Comparison of ENCODE assay signal across 14 mouse cellular contexts in genomic region chr9:69457143-69457542, GRCm38 (mm10). TPM values are rescaled to one million over a fixed set of nuclear protein-coding genes. Genes with fewer than 3 reads are reported as not detected.
DNase-seq lines count a peak whose midpoint lies in the region; ATAC-seq and TF ChIP-seq lines count a peak whose summit lies in the region.
"Had no signal": no experiment of that assay in that cellular context is flagged by ENCODE, and none has a peak within 500 bp of the region (broad histone marks: within the 10 kb centered on the region; RNA-seq: fewer than 3 reads in every experiment).

No protein-coding gene starts in this region.

- TF ChIP-seq CTCF in gastrocnemius, adult 2 months (IDR thresholded peaks at IDR 0.05) = no peak

- peak overlapping the region; percentile 94 for H3K27ac ChIP-seq in gastrocnemius, adult 2 months
- peak overlapping the region; percentile 87 for H3K27ac ChIP-seq in kidney, embryonic 16.5 days (ENCODE audit: low read length)
- peak overlapping the region; percentile 61 for H3K27ac ChIP-seq in embryonic facial prominence, embryonic 11.5 days (replicated peaks; ENCODE audit: low read depth, low read length)
- peak overlapping the region; percentile 91 for H3K27ac ChIP-seq in limb, embryonic 13.5 days
- H3K27ac ChIP-seq: forebrain, embryonic 15.5 days; midbrain, embryonic 12.5 days had no signal

- no peaks in the 10 kb centered on the region for H3K36me3 ChIP-seq in kidney, embryonic 16.5 days (ENCODE audit: insufficient read depth, low read length)
- no peaks in the 10 kb centered on the region for H3K36me3 ChIP-seq in embryonic facial prominence, embryonic 11.5 days (replicated peaks; ENCODE audit: control insufficient read depth, insufficient read depth, low read depth, low read length)
- peaks cover 4% of the 10 kb centered on the region; the same call in 1 of the 2 replicates for H3K36me3 ChIP-seq in limb, embryonic 13.5 days
- H3K36me3 ChIP-seq: forebrain, embryonic 15.5 days; liver, embryonic 12.5 days; midbrain, embryonic 12.5 days had no signal

- intact Hi-C loops in gastrocnemius, adult 2 months (cut with DNase I) = no loop called here

- H3K9ac ChIP-seq in kidney, embryonic 16.5 days (replicated peaks; ENCODE audit: low read length) = no peak overlapping the region
- H3K9ac ChIP-seq in embryonic facial prominence, embryonic 11.5 days (replicated peaks; ENCODE audit: low read length) = no peak overlapping the region
- H3K9ac ChIP-seq in limb, embryonic 13.5 days = no peak overlapping the region
- H3K9ac ChIP-seq: forebrain, embryonic 15.5 days; liver, embryonic 12.5 days; midbrain, embryonic 12.5 days had no signal

- H3K4me1 ChIP-seq in kidney, embryonic 16.5 days (ENCODE audit: insufficient read depth, low read length) = peaks cover 66% of the 10 kb centered on the region
- H3K4me1 ChIP-seq in embryonic facial prominence, embryonic 11.5 days (ENCODE audit: control insufficient read depth, insufficient read depth, low read length) = peaks cover 9% of the 10 kb centered on the region
- peaks cover 75% of the 10 kb centered on the region for H3K4me1 ChIP-seq in limb, embryonic 13.5 days

- no peaks in the 10 kb centered on the region for H3K9me3 ChIP-seq in kidney, embryonic 16.5 days (ENCODE audit: low read length)
- H3K9me3 ChIP-seq in embryonic facial prominence, embryonic 11.5 days (replicated peaks; ENCODE audit: control insufficient read depth, low read length) = no peaks in the 10 kb centered on the region
- no peaks in the 10 kb centered on the region for H3K9me3 ChIP-seq in limb, embryonic 13.5 days
- H3K9me3 ChIP-seq: forebrain, embryonic 15.5 days; liver, embryonic 12.5 days; midbrain, embryonic 12.5 days had no signal

- peak overlapping the region; percentile 92 for H3K4me3 ChIP-seq in gastrocnemius, adult 2 months
- no peak overlapping the region for H3K4me3 ChIP-seq in kidney, embryonic 16.5 days (ENCODE audit: low read length)
- no peak overlapping the region for H3K4me3 ChIP-seq in embryonic facial prominence, embryonic 11.5 days (ENCODE audit: low read depth, low read length)
- H3K4me3 ChIP-seq in limb, embryonic 13.5 days = peak overlapping the region; percentile 11; the same call in 1 of the 2 replicates
- H3K4me3 ChIP-seq: forebrain, embryonic 15.5 days; liver, embryonic 12.5 days; midbrain, embryonic 12.5 days had no signal

- no peak for DNase-seq in gastrocnemius, adult 2 months
- no peak for DNase-seq in gastrocnemius, postnatal 25 days
- DNase-seq in kidney, adult 18-20 months = no peak
- no peak for DNase-seq in embryonic facial prominence, embryonic 11.5 days (ENCODE audit: low spot score)
- no peak for DNase-seq in urinary bladder, postnatal 25 days (ENCODE audit: low spot score)
- no peak for DNase-seq in thymus, postnatal 25 days
- DNase-seq: cerebellum, adult 9-10 months; layer of hippocampus, adult 9-11 months had no signal

- no peaks in the 10 kb centered on the region for H3K27me3 ChIP-seq in kidney, embryonic 16.5 days (ENCODE audit: insufficient read depth, low read length)
- H3K27me3 ChIP-seq in embryonic facial prominence, embryonic 11.5 days (ENCODE audit: control insufficient read depth, insufficient read depth, low read length) = no peaks in the 10 kb centered on the region
- no peaks in the 10 kb centered on the region for H3K27me3 ChIP-seq in limb, embryonic 13.5 days
- H3K27me3 ChIP-seq: forebrain, embryonic 15.5 days; Patski had no signal

- ATAC-seq in kidney, embryonic 16.5 days (ENCODE audit: low FRiP score, low TSS enrichment) = no peak
- ATAC-seq in embryonic facial prominence, embryonic 11.5 days (replicated peaks; ENCODE audit: insufficient number of reproducible peaks, low FRiP score, low TSS enrichment, low read depth) = no peak
- no peak for ATAC-seq in limb, embryonic 13.5 days (ENCODE audit: low FRiP score, low read depth)
- ATAC-seq: forebrain, embryonic 15.5 days; liver, embryonic 12.5 days had no signal

- H3K4me2 ChIP-seq in kidney, embryonic 16.5 days (replicated peaks; ENCODE audit: low read depth, low read length) = peak overlapping the region; percentile 26
- no peak overlapping the region for H3K4me2 ChIP-seq in embryonic facial prominence, embryonic 11.5 days (ENCODE audit: low read depth, low read length)
- H3K4me2 ChIP-seq in limb, embryonic 13.5 days (replicated peaks) = peak overlapping the region; percentile 73
- H3K4me2 ChIP-seq: forebrain, embryonic 15.5 days; liver, embryonic 12.5 days; midbrain, embryonic 12.5 days had no signal

- 86% methylated on average over 3 of the region's 3 CpGs for WGBS in kidney, embryonic 16.5 days
- 96% methylated on average over 3 of the region's 3 CpGs for WGBS in embryonic facial prominence, embryonic 11.5 days
- 94% methylated on average over 3 of the region's 3 CpGs for WGBS in limb, embryonic 13.5 days

RNA-seq across cellular contexts. Expression of gene Anxa2, which starts 3.7 kb away (rescaled TPM):
- 10 to 100 TPM; 28.0 to 52.6 TPM for total RNA-seq in gastrocnemius, adult 2 months (2021)
- total RNA-seq in gastrocnemius, postnatal 25 days (2021) = 10 to 100 TPM; 52.8 to 74.7 TPM
- 669 and 753 TPM in 2 replicates for polyA plus RNA-seq in kidney, embryonic 16.5 days (2015; fragmentation: Nextera tagmentation; extraction: Ambion mirVana)
- polyA plus RNA-seq in embryonic facial prominence, embryonic 11.5 days (2014; fragmentation: Nextera tagmentation; extraction: Ambion mirVana) = 288 and 316 TPM in 2 replicates
- polyA plus RNA-seq in limb, embryonic 13.5 days (2015; fragmentation: Nextera tagmentation; extraction: Ambion mirVana) = 691 and 735 TPM in 2 replicates

RNA-seq across cellular contexts. Expression of gene Ice2, which starts 59.4 kb away (rescaled TPM):
- 1 to 10 TPM; 4.7 to 7.1 TPM for total RNA-seq in gastrocnemius, adult 2 months (2021)
- total RNA-seq in gastrocnemius, postnatal 25 days (2021) = 1 to 10 TPM; 3.8 to 4.9 TPM
- 21.0 and 22.1 TPM in 2 replicates for polyA plus RNA-seq in kidney, embryonic 16.5 days (2015; fragmentation: Nextera tagmentation; extraction: Ambion mirVana)
- 27.3 and 32.1 TPM in 2 replicates for polyA plus RNA-seq in embryonic facial prominence, embryonic 11.5 days (2014; fragmentation: Nextera tagmentation; extraction: Ambion mirVana)
- 20.0 and 22.2 TPM in 2 replicates for polyA plus RNA-seq in limb, embryonic 13.5 days (2015; fragmentation: Nextera tagmentation; extraction: Ambion mirVana)

Comparison
In these comparisons a context has a peak if more than half of its experiments do, and no peak if none do; other contexts are left out.
1. H3K4me3 ChIP-seq: peak in gastrocnemius, adult 2 months (single experiment) and limb, embryonic 13.5 days (single experiment); none in kidney, embryonic 16.5 days (single experiment) and embryonic facial prominence, embryonic 11.5 days (single experiment).
2. Peak in every context shown above with its lines, with median percentiles within 50 percentile points of each other: H3K27ac ChIP-seq.